Mouse (Mus musculus) megakaryocyte, embryonic 14.5 days (primary cell): ENCODE data around the gene Rps27.
"Not testable (repeated sequence)": the region's sequence is repeated elsewhere in the genome, so short reads cannot be mapped to it uniquely, and the experiment has no call there.

ENCODE experiments used
- FLI1 ChIP-seq: IDR thresholded peaks from 2 replicates; pipeline ENCODE4 v1.6.1; 2012; ENCODE audit warnings: low read length, inconsistent platforms, mixed read lengths
- GATA1 ChIP-seq: IDR thresholded peaks from 3 replicates; pipeline ENCODE4 v1.6.1; 2012; ENCODE audit warnings: mixed read lengths, low read length, inconsistent platforms, borderline replicate concordance

DNA sequence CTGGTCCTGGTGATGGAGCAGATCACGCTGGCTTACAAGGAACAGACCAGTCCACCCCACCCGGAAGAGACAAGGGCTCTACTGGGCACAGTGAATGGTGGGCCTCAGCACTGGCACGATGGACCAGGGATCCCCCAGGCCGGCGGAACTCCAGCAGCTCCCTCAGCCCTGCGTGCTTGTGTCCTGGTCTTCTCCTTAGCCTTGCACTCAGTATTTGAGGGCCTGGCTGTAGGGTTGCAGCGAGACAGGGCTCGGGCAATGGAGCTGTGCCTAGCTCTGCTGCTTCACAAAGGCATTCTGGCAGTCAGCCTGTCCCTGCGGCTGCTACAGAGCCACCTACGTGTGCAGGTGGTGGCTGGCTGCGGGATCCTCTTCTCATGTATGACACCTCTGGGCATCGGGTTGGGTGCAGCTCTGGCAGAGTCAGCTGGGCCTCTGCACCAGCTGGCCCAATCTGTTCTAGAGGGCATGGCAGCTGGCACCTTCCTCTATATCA, 38.3 kb upstream of the Rps27 start:
- TF ChIP-seq GATA1, FLI1: not testable (repeated sequence)
